Mouse (Mus musculus): ENCODE measurements at regions not wholly inside any gene's neighbourhood (a gene's known extent, or its start where the extent isn't known, plus 50 kb on each side); places are given as distances from the start of the nearest gene placed in this dataset.

GRCm38 (mm10) chr13:111979428-111980204, 170.8 kb upstream of the Map3k1 start:
- peak; percentile 24 for DNase-seq

- no peak for DNase-seq
Observed at GRCm38 (mm10) chr13:111980205-111980595, 171.4 kb upstream of the Map3k1 start.

DNA sequence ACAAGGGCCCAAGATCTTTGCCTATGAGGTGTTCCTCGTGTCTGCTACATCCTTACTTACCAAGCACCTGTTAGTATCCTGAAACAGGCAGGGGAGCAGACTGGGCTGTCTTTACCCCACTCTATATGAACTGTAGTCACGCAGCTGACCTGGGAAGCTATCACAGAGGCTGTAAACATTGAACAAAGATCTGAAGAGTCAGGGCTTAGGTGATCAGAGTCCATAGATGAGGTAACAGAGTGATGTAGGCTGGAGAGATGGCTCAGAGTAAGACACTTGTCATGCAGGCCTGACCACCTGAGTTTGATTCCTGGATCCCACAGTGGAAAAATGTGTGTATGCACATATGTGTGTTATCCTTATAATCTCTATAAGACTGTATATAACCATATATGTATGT, 172.3 kb upstream of the Map3k1 start:
- no peak for DNase-seq

- DNase-seq, result no peak
Observed at GRCm38 (mm10) chr13:111982796-111983460, 174.1 kb upstream of the Map3k1 start.

- no peak for DNase-seq
Observed at GRCm38 (mm10) chr13:111984081-111984574, 175.3 kb upstream of the Map3k1 start.

GRCm38 (mm10) chr13:111985406-111985805, 176.6 kb upstream of the Map3k1 start:
- DNase-seq, result no peak

- no peak for DNase-seq
Observed at GRCm38 (mm10) chr13:111986681-111987080, 177.9 kb upstream of the Map3k1 start.

DNA sequence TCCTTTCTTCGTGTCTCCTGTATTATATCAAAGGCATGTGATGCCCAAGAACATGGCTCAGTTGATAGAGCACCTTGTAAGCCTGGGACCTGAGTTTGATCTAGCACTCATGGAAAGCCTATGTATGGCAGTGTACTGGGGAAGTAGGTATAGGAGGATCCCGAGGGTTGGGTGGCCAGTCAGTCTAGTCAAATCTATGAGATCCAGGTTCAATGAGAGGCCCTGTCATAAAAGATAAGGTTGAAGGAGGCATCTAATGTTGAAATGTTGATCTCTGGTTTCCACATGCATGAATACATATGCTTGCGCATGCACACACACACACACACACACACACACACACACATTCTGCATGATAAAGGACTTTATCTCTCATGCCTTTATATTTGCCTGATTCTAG, 178.6 kb upstream of the Map3k1 start:
- DNase-seq, result no peak

DNA sequence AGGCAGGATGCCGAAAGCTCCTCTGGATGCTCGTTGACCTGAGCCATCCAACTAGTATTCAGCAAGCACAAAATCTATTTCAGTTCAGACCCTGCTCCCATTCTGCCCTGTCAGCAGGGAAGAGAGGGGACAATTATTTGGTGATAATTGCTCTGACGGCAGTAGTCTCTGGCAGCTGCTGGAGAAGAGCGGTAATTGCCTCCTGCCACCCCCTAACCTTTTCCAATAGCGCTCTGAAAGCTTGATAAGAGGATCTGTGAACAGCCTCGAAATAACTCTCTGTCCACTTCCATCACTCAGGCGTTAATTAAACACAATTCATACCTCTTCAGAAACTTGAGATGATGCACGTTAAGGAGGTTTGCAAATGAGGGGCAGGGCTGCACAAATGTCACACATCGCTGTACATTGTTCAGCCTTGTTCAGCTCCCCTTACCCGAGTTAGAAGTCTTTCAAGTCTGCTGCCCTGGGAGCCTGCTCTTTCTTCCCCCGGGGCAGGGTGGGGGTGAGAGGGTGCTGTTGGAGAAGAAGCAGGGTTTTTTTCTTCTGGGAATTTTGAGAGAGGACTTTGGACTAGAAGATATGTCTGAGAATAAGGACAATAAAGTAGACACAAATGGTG, 182.2 kb upstream of the Map3k1 start:
- DNase-seq, result no peak

DNA sequence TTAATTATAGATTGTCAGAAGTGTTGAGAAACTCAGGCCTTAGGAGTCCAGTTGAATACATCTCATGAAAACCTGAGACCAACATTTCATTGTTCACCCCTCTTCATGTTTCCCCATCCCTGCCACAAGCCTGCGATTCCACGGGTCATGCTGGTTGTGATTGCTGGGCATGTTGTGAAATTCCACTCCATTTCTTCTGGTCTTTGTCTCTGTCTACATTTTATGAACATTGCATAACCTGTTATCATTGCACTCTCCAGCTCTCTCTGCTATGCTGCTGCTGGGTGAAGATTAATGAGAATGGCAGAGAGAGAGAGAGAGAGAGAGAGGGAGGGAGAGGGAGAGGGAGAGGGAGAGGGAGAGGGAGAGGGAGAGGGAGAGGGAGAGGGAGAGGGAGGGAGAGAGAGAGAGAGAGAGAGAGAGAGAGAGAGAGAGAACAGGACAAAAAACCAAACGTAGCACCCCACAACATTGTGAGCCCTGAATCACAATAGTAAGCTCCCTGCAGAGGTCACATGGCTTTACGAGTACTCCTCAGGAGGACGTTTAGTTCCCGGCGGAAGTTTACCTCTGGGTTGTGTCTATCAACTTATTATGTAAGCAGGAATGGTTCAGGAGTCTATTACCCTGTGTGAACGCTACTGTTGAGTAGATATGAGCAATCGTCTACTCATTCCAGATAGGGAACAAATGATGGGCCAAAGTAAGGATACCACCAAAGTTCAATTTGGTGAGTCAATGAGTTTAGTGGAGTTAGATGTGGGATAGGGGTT, 183.5 kb upstream of the Map3k1 start:
- no peak for DNase-seq

GRCm38 (mm10) chr13:111994862-111995490, 186.2 kb upstream of the Map3k1 start:
- DNase-seq, result no peak

DNA sequence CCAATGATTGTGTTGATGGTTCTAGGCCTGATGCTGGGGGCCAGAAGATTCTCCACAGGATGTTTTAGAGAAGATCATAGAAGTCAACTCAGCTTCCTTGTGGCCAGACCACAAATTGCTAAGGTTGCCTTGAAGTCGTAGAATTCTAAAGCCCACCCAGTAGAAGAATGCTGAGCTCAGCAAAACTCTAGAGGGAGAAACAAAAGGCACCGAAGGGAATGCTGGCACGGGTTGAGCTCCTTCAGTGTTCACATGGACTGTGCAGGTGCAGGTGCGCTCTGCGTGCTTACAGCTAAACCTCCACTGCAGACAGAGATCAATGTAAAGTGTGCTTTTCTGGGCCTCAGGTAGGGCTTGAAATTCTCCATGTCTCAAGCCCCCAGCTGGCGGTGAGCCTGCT, 186.9 kb upstream of the Map3k1 start:
- DNase-seq, result no peak

GRCm38 (mm10) chr13:111996910-111997309, 188.1 kb upstream of the Map3k1 start:
- DNase-seq, result peak; percentile 58

DNA sequence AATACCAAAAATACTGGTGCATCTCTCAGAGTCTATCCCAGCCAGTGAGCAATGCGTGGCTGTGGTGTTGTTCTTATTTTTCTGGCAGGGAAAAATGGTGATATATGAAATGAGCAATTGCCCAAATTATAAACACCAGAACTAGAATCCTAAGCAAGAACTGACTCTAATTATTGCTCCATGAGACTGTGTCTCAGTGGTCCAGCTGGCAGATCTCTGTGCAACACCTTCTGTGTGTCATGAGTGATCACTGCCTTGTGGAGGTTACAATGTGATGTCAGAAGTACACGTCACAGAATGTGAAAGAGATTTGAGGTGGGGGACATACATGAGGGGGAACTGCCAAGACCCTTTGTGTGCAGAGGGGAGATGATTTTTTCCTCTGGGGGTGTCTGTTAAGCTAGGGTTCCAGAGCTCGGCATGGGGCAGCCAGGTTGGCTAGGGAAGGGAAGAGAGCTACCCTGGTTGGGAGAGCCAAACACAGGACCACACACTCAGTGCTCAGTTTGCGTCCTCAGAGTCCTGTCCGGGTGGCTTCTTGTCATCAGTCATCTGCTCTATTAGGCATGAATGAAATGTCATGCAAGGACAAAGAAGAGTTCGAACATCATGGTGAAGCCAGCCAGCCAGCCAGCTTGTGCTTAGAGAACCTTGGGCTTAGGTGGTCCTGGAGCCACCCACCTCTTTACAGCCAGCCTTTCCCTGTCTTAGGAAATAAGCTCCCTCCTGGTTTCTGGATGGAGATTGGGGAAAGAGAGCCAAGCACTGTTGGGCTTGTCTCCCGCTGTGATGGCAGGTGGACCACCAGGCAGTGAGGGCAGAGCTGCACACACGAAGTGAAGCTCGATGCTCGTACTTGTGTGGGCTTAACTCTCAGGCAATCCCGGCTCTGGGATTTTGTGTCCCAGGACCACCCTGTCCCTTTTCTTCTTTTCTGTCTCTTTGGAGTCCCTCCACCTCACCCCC, 189.5 kb upstream of the Map3k1 start:
- no peak for DNase-seq

- DNase-seq, result no peak
Observed at GRCm38 (mm10) chr13:111999647-112000292, 191.0 kb upstream of the Map3k1 start.

DNA sequence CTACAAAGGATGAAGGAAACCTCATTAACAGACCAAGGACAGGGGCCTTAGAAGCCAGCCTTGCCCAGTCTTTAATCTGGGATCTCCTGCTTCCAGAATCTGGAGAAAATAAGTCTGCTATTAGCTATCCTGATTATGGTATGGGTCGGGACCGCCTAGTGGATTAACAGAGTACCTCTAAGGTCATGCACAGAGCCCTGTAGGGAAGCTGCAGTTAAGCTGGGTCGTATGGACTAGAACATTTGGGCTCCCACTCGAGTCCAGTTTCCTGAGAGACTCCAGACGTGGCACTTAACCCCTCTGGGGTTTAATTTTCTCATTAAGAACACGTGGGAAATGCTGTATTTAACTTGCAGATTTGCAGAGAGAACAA, 191.5 kb upstream of the Map3k1 start:
- DNase-seq, result no peak

DNA sequence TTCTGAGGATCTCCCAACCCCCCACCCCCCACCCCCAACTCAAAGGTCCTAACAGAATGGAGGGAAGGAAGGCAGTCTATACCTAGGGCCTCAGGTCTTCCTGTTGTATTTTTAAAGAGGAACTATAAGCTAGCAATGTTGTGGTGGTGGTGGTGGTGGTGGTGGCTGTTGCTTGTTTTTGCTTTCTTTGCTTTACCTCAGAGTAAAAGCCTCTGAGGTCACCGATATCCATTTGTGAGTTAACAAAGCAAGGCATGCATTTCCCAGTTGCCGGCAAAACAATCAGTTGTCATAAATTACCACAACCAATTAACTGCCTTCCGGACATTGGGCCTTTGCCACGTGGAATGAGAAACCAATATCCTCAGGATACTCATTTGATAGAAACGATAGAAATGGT, 191.9 kb upstream of the Map3k1 start:
- DNase-seq, result no peak

- peak; percentile 29 for DNase-seq
Observed at GRCm38 (mm10) chr13:112001155-112002025, 192.6 kb upstream of the Map3k1 start.

GRCm38 (mm10) chr13:112002661-112003347, 194.0 kb upstream of the Map3k1 start:
- DNase-seq, result no peak

All from kidney, adult 11 months (tissue).